Mouse (Mus musculus) urinary bladder, postnatal 4 days (tissue): ENCODE results near the gene Tbc1d30.

Source experiments
- DNase-seq, 2 experiments: peaks; one replicate each; pipeline ENCODE4 v3.0.0; 2021 to 2022; ENCODE audit warnings: low spot score in 2 of 2

The Tbc1d30 gene

DNA sequence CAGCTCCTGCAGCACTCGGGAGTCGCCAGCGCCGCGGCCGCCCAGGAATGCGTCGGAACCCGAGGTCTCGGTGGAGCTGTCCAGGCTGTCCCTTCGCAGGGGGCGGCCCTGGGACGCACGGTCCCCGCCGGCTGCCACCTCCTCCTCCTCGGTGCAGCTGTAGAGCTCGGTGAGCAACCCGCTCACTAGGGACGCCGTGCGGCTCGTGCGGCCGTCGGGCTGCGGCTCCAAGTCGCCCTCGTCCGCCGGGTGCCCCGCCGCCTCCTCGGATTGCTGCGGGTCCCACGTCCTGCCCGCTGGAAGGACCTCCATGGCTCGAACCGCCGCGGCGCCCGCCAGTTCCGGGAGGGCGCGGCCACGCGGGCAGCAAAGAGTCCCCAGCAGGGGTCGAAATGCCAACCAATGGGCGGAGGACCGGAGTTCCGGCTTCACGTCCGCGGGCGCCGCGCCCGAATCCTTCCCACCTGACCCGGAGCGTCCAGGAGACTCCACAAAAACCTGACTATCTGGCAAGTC, at the start of gene Tbc1d30:
Gene Tbc1d30, minus strand, starts transcription at position 213 of the 516 bp plus-strand sequence.
- DNase-seq = peak; percentile 49 to 64

DNA sequence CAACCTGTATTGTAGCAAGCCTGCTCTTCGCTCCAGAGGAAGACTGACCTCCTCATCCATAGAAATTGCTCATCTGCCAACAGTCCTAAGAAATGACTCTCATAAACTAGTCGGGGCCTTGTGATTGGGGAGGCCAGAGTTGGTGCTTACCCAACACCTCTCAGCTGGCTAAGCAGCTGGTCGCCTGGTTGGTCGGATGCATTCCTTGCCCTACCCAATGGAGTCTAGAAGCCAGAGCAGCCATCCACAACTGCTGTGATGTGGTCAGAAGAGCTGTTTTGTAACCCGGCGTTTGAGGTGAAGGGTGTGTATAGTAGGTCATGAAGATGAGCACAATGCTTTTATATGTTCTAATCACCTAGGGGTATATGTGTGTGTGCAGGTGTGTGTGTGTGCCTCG, 47.5 kb upstream of the Tbc1d30 start:
- DNase-seq = no peak

- no peak for DNase-seq
Observed at GRCm38 (mm10) chr10:121395542-121396176, 44.6 kb upstream of the Tbc1d30 start.

DNA sequence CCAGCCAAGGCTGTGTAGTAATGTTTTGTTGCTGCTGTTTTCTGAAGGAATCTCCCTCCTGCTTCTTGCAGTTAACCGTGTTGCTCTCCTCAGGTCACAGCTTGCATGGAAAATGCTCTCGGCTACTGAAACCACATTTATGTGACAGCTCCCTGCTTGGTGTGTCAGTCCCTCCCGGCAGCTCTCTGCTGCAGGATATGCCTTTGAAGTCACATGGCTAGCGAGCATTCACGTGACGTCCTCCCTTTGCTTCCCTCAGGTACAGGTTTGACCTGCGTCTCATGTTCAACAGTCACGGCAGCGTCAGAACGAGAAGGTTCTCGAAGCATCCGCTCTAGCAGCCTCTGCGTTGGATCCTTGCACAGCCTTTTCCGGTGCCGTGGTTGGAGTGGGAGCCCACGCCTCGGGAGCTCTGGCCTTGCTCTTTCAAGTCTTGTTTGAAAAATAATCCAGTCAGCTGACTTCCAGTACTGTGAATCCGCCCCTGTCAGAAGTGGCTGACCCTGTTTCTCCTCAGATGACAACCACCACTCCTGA, 43.8 kb upstream of the Tbc1d30 start:
- no peak for DNase-seq

GRCm38 (mm10) chr10:121394270-121394669, 43.2 kb upstream of the Tbc1d30 start:
- DNase-seq = no peak

GRCm38 (mm10) chr10:121391901-121392300, 40.8 kb upstream of the Tbc1d30 start:
- DNase-seq = no peak

DNA sequence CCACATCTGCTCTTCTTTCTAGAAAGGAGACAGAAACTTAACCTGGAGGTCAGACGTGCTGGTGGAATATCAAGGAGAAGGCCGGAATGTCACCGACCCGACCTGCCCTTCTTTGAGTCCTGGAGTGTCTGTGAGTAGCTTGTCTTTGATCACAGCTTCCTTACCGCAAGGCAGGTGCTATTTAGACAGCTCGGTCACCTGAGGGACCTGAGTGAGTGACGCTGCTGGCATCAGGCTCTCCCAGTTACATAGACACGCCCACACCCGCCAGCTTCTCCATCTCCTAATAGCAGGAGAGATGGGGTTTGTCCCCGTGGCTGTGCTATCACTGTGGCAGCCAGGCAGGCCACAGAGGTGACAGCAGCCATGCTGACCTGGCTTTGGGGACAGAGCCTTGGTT, 39.5 kb upstream of the Tbc1d30 start:
- DNase-seq = no peak

DNA sequence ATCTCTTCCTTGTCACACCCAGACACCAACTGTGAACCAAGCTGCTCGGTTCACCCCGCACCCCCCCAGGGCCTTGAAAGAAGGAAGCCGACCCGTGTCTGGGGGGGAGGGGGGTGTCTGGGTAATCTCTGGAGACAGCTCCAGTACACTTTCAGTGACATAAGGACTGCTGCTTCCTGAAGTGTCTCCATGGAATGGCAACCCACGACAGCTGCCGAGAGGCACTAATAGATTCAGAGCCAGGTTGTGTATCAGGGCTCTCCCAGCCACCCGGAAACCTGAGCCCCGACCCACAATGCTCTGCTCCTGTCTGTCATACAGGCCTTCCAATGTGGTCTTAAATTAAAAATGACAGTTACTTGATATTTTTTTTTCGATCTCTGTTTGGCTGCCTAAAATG, 35.3 kb upstream of the Tbc1d30 start:
- DNase-seq = no peak

DNA sequence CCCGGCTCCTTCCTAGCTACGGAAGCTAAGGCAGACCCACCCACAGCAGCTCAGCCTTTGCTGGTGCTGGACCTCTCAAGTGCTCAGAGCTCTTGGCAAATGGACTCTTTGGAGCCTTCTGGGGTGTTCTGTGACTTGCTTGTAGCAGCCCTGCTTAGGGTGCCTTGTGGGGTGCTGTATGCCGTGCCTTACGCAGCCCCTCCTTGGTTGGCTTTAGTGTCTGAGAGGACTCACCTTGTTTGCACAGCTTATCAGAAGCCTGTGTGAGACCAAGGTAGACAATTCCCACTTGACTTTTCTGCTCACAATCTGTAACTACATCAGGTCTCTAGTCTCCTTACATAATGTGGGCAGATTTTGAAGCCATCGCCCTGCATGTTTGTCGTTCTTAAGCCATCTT, 34.6 kb upstream of the Tbc1d30 start:
- no peak for DNase-seq

DNA sequence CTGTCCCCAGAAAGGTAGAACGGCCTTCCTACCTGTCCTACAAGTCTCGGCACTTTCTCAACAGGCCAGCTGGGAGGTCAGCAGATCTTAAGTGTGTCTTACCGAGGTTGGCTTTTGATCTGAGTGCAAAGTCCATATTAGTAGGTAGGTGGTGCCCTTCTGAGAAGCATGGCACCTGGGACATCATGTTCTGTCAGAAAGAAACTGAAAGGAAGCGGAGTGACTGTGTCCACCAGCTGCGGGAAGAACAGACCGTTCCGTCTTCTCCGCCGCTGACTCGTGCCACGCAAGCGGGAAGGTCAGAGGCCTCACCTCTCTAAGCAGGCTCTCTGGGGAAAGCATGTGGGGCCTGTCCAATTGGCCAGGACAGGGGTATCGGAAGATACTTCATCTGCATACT, 33.6 kb upstream of the Tbc1d30 start:
- no peak for DNase-seq

DNA sequence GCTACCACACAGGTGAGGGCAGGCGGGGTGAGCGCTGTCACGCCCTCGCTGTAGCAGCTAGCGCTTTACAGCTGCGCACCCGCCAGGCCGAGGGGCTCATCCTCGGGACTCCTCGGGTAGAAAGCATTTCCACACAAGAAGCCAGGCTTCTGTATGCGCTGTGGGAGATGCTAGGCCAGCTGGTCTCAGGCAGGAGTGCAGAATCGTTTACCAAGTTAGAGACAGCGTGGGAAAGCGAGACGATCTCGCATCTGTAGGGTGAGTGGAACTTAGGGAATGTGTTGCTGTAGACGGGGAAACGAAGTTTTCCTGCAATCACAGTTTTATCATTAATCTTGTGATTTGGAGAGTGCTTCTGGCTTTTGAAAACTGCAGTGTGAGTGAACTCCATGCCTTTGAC, 30.2 kb upstream of the Tbc1d30 start:
- DNase-seq = no peak

DNA sequence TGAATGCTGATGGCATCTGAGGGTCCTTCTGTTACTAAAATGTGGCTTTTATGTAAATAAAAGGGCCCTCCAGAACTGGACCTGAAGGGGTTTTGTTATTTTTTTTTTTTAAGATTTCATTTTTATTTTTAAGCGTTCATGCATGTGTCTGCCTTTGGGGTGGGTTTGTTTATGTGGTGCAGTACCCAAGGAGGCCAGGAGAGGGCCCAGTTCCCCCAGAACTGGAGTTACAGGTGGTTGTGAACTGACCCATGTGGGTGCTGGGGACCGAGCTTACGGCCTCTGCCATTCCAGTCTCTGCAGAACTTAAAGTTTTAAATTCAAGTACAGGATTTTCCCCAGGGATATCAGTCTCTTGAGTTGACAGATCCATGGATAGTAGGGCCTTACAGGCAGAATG, 28.3 kb upstream of the Tbc1d30 start:
- no peak for DNase-seq

GRCm38 (mm10) chr10:121376530-121377271, 25.6 kb upstream of the Tbc1d30 start:
- no peak for DNase-seq

- DNase-seq = no peak
Observed at GRCm38 (mm10) chr10:121375649-121376493, 24.8 kb upstream of the Tbc1d30 start.

GRCm38 (mm10) chr10:121374693-121375620, 23.9 kb upstream of the Tbc1d30 start:
- DNase-seq = no peak

GRCm38 (mm10) chr10:121374013-121374412, 22.9 kb upstream of the Tbc1d30 start:
- no peak for DNase-seq

DNA sequence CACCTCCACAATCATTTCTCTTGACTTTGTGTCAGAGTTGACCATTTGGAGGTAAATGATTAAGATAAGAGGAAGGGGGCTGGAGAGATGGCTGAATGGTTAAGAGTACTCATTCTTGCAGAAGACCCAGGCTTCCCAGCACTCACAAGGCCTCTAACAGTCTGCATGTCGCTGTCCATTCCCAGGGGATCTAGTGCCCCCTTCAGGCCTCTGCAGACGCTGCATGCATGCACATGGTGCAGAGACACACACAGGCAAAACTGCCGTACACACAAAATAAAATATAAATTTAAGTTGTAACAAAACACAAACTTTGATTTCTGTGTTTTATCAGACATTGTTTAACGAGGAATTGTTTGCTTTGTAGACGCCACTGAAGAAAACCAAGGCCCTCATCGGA, 19.7 kb upstream of the Tbc1d30 start:
- no peak for DNase-seq

DNA sequence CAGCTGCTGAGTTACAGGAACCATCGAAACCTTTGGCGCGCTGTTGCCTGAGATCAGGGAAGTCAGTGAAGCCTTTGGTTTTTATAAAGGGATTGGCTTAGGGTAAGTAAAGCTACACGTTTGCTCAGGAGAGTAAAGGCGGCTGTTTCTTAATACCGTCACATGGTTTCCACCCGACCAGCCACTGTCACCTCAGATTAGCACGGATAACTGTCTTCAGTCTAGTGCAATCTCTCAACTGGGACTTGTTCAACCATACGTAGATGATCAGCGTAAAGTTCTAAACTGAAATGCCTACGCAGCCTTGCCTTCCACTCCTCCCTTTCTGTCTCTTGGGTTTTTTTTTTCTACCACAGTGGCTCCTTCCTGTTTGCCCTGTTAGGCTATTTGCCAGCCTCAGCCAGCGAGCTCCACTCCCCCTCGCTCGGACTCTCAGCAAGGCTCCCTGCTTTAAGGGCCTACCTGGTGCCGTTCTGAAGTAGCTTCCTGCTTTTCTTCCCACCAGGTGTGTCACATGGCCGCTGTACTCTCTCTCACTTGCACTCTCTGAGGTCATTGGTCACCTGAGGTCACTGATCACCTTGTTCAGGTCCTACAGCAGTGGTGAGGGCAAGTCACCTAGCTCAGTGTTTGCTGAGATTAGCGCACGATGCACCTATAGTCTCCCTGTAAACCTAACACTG, 17.8 kb upstream of the Tbc1d30 start:
- DNase-seq = no peak

DNA sequence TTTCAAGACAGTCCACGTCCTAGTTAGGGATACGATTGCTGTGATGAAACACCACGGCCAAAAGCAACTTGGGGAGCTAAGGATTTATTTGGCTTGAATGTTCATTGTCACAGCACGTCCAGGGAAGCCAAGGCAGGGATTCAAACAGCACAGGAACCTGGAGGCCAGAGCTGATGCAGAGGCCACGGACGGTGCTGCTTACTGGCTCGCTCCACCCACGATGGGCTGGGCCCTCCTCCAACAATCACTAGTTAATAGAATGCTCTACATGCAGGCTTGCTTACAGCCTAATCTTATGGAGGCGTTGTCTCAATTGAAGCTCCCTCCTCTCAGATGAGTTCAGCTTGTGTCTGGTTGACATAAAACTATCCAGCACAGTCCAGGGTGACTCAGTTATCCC, 16.7 kb upstream of the Tbc1d30 start:
- no peak for DNase-seq

- DNase-seq = no peak
Observed at GRCm38 (mm10) chr10:121367271-121367670, 16.2 kb upstream of the Tbc1d30 start.
